32 mouse cellular contexts compared by ENCODE assay signal in the genomic region with DNA sequence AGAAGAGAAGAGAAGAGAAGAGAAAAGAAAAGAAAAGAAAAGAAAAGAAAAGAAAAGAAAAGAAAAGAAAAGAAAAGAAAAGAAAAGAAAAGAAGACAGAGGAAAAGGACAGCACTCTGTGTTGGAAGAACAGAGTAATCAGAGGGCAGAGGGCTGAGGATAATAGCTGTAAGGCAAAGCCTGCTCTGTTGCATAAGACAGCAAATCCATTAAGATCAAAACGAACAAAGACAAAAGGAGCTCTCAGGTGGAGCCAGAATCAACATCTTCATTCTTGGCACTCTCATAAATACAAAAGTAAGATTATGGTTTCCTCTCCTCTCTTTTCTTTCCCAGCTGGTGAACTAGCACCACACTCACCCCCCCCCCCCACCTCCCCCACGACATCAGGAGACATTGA.
"Had no signal": no experiment of that assay in that cellular context is flagged by ENCODE, and none has a peak within 500 bp of the region (broad histone marks: within the 10 kb centered on the region; RNA-seq: fewer than 3 reads in every experiment).

No protein-coding gene starts in this region.

- H3K27me3 ChIP-seq: limb, embryonic 12.5 days; limb, embryonic 13.5 days; limb, embryonic 15.5 days; liver, embryonic 12.5 days; liver, embryonic 13.5 days; liver, embryonic 15.5 days; lung, embryonic 15.5 days; megakaryocyte, embryonic 14.5 days; midbrain, embryonic 12.5 days; midbrain, embryonic 13.5 days; midbrain, embryonic 15.5 days; neural tube, embryonic 12.5 days had no signal

- H3K36me3 ChIP-seq: limb, embryonic 10.5 days; limb, embryonic 12.5 days; limb, embryonic 13.5 days; limb, embryonic 15.5 days; liver, embryonic 12.5 days; liver, embryonic 13.5 days; liver, embryonic 15.5 days; lung, embryonic 15.5 days; midbrain, embryonic 10.5 days; midbrain, embryonic 12.5 days; midbrain, embryonic 13.5 days; midbrain, embryonic 15.5 days; neural tube, embryonic 12.5 days had no signal

- H3K9ac ChIP-seq: limb, embryonic 12.5 days; limb, embryonic 13.5 days; limb, embryonic 15.5 days; liver, embryonic 12.5 days; liver, embryonic 13.5 days; liver, embryonic 14.5 days; liver, embryonic 15.5 days; liver, postnatal 0 days; lung, embryonic 14.5 days; lung, embryonic 15.5 days; midbrain, embryonic 12.5 days; midbrain, embryonic 13.5 days; midbrain, embryonic 15.5 days; neural tube, embryonic 12.5 days had no signal

- H3K4me3 ChIP-seq: limb, embryonic 10.5 days; limb, embryonic 12.5 days; limb, embryonic 13.5 days; limb, embryonic 15.5 days; liver, embryonic 12.5 days; liver, embryonic 13.5 days; liver, embryonic 15.5 days; lung, embryonic 15.5 days; megakaryocyte, embryonic 14.5 days; midbrain, embryonic 10.5 days; midbrain, embryonic 12.5 days; midbrain, embryonic 13.5 days; midbrain, embryonic 15.5 days; myocyte; neural tube, embryonic 12.5 days had no signal

- H3K4me1 ChIP-seq: limb, embryonic 10.5 days; limb, embryonic 12.5 days; limb, embryonic 13.5 days; limb, embryonic 15.5 days; liver, embryonic 12.5 days; liver, embryonic 13.5 days; liver, embryonic 15.5 days; lung, embryonic 15.5 days; megakaryocyte, embryonic 14.5 days; midbrain, embryonic 13.5 days; midbrain, embryonic 15.5 days; neural tube, embryonic 12.5 days had no signal

- ATAC-seq: liver, embryonic 12.5 days; liver, postnatal 0 days; lung, postnatal 0 days; midbrain, embryonic 13.5 days; midbrain, embryonic 15.5 days; midbrain, embryonic 16.5 days had no signal

- DNase-seq: left cerebral cortex, postnatal 4 days; liver; liver, embryonic 13.5 days; liver, postnatal 0 days; lung, adult 18-20 months; lung, adult 2 months; lung, embryonic 14.5 days; lung, postnatal 10 days; lung, postnatal 14 days; lung, postnatal 36 days; lung, postnatal 4 days; midbrain, embryonic 14.5 days had no signal

- H3K9me3 ChIP-seq: limb, embryonic 10.5 days; limb, embryonic 12.5 days; limb, embryonic 13.5 days; limb, embryonic 15.5 days; liver, embryonic 12.5 days; liver, embryonic 15.5 days; lung, embryonic 15.5 days; midbrain, embryonic 10.5 days; midbrain, embryonic 12.5 days; midbrain, embryonic 13.5 days; midbrain, embryonic 15.5 days; neural tube, embryonic 12.5 days had no signal

- H3K27ac ChIP-seq: limb, embryonic 10.5 days; limb, embryonic 12.5 days; limb, embryonic 13.5 days; limb, embryonic 15.5 days; liver, embryonic 12.5 days; liver, embryonic 13.5 days; liver, embryonic 14.5 days; liver, embryonic 15.5 days; lung, embryonic 15.5 days; macrophage; midbrain, embryonic 10.5 days; midbrain, embryonic 12.5 days; midbrain, embryonic 13.5 days; midbrain, embryonic 15.5 days; neural tube, embryonic 12.5 days had no signal

- H3K4me2 ChIP-seq: limb, embryonic 12.5 days; limb, embryonic 13.5 days; limb, embryonic 15.5 days; liver, embryonic 11.5 days; liver, embryonic 12.5 days; liver, embryonic 13.5 days; liver, embryonic 15.5 days; lung, embryonic 14.5 days; lung, embryonic 15.5 days; midbrain, embryonic 11.5 days; midbrain, embryonic 12.5 days; midbrain, embryonic 13.5 days; midbrain, embryonic 15.5 days; neural tube, embryonic 12.5 days had no signal
